Mouse (Mus musculus) intestine, embryonic 16.5 days (tissue): Measurements from ENCODE around the gene Mrps12. TPM values are rescaled to one million over a fixed set of nuclear protein-coding genes. Genes with fewer than 3 reads are reported as not detected.

ENCODE experiments used
- ATAC-seq: fragments of 200-750 bp; cut with Nextera tagmentation; 2 replicates; pipeline ENCODE4 v1.8.0; 2017; ENCODE audit warnings: moderate TSS enrichment, moderate library complexity
- H3K27ac ChIP-seq: fragments of 300-500 bp; sonication (generic); 2 replicates; pipeline ENCODE4 v1.5.1; 2014; ENCODE audit warnings: mild to moderate bottlenecking, low read length
- H3K27me3 ChIP-seq: fragments of 300-500 bp; sonication (generic); replicated peaks from 2 replicates; pipeline ENCODE4 v1.6.1; 2014; ENCODE audit warnings: low read length, control low read depth, mixed read lengths; ENCODE audit not compliant: control insufficient read depth, insufficient read depth
- H3K36me3 ChIP-seq: fragments of 300-500 bp; sonication (generic); 2 replicates; pipeline ENCODE4 v1.6.1; 2014; ENCODE audit warnings: low read length, control low read depth; ENCODE audit not compliant: control insufficient read depth, insufficient read depth
- H3K4me1 ChIP-seq: fragments of 300-500 bp; sonication (generic); 2 replicates; pipeline ENCODE4 v1.6.1; 2014; ENCODE audit warnings: low read length, control low read depth, mixed read lengths; ENCODE audit not compliant: control insufficient read depth, insufficient read depth
- H3K4me2 ChIP-seq: fragments of 300-500 bp; sonication (generic); 2 replicates; pipeline ENCODE4 v1.6.1; 2014; ENCODE audit warnings: low read depth, low read length, control low read depth
- H3K4me3 ChIP-seq: fragments of 300-500 bp; sonication (generic); 2 replicates; pipeline ENCODE4 v1.5.1; 2014; ENCODE audit warnings: mild to moderate bottlenecking, low read length
- H3K9ac ChIP-seq: fragments of 300-500 bp; sonication (generic); 2 replicates; pipeline ENCODE4 v1.6.1; 2014; ENCODE audit warnings: low read depth, low read length
- H3K9me3 ChIP-seq: fragments of 300-500 bp; sonication (generic); 2 replicates; pipeline ENCODE4 v1.6.1; 2016; ENCODE audit warnings: low read length, control low read depth; ENCODE audit not compliant: control insufficient read depth
- WGBS: fragments of 180-500 bp; shearing (Covaris S2); extraction: QIAGEN DNeasy Blood & Tissue Kit; methylation state at CpG from one replicate; pipeline ENCODE4 v1.1.7; 2014; 5-methylcytosine and 5-hydroxymethylcytosine counted together
- polyA plus RNA-seq: library from polyadenylated mRNA; unstranded; fragments of >200 nt; fragmentation: Nextera tagmentation; extraction: Ambion mirVana; gene quantifications from 2 replicates; pipeline ENCODE4 v1.2.1, GENCODE M21; 2015

Gene Mrps12
- 134 and 146 TPM in 2 replicates for polyA plus RNA-seq

- Histone ChIP-seq H3K27me3 (no peaks in the 10 kb centered on the region), H3K9ac (peak within 1 kb of the TSS; percentile 80), H3K27ac (peak within 1 kb of the TSS; percentile 76), H3K4me3 (peak within 1 kb of the TSS; percentile 53), H3K9me3 (no peaks in the 10 kb centered on the region), H3K36me3 (peaks cover 4% of the 10 kb centered on the region; the same call in 1 of the 2 replicates), H3K4me1 (peaks cover 2% of the 10 kb centered on the region; the same call in 1 of the 2 replicates), H3K4me2 (peak within 1 kb of the TSS; percentile 67)
- ATAC-seq: peak; percentile 99
- under 1% methylated on average over 39 of the region's 39 CpGs for WGBS
Observed at GRCm38 (mm10) chr7:28741709-28742438, at the start of gene Mrps12, which contains the start of gene Sars2. Gene Mrps12 (minus strand): TSS chr7:28741820. Gene Sars2 (plus strand): TSS chr7:28741992.

- Histone ChIP-seq H3K4me1 (peaks cover 21% of the 10 kb centered on the region), H3K4me3 (no peak overlapping the region), H3K36me3 (no peaks in the 10 kb centered on the region), H3K27me3 (no peaks in the 10 kb centered on the region), H3K4me2 (no peak overlapping the region), H3K27ac (0 out of 2 replicates have a peak overlapping the region, but pooled peaks have one; percentile 57), H3K9me3 (no peaks in the 10 kb centered on the region), H3K9ac (no peak overlapping the region)
- ATAC-seq: 0 out of 2 replicates have a peak, but pooled peaks have one; percentile 25
- 57% methylated on average over 8 of the region's 8 CpGs for WGBS
Observed at GRCm38 (mm10) chr7:28790066-28790806, 48.6 kb upstream of the Mrps12 start.

- ATAC-seq: no peak
- peak overlapping the region; percentile 40; the same call in 1 of the 2 replicates for H3K9ac ChIP-seq
- 44% methylated on average over 3 of the region's 3 CpGs for WGBS
- H3K4me1 ChIP-seq: peaks cover 21% of the 10 kb centered on the region
- H3K9me3 ChIP-seq: no peaks in the 10 kb centered on the region
- no peak overlapping the region for H3K4me3 ChIP-seq
- peak overlapping the region; percentile 14; the same call in 1 of the 2 replicates for H3K27ac ChIP-seq
- no peaks in the 10 kb centered on the region for H3K27me3 ChIP-seq
- no peaks in the 10 kb centered on the region for H3K36me3 ChIP-seq
- no peak overlapping the region for H3K4me2 ChIP-seq
Observed at GRCm38 (mm10) chr7:28789235-28789634, 47.6 kb upstream of the Mrps12 start.

- Histone ChIP-seq H3K36me3 (peaks cover 2% of the 10 kb centered on the region; the same call in 1 of the 2 replicates), H3K9ac (peak within 1 kb of the TSS; percentile 40; the same call in 1 of the 2 replicates), H3K27me3 (no peaks in the 10 kb centered on the region), H3K4me3 (no peak within 1 kb of the TSS), H3K9me3 (no peaks in the 10 kb centered on the region), H3K4me1 (peaks cover 21% of the 10 kb centered on the region), H3K27ac (peak within 1 kb of the TSS; percentile 57; the same call in 1 of the 2 replicates), H3K4me2 (no peak within 1 kb of the TSS)
- 60% methylated on average over 5 of the region's 5 CpGs for WGBS
- ATAC-seq: no peak
Observed at GRCm38 (mm10) chr7:28788307-28789195, 46.9 kb upstream of the Mrps12 start, which contains the start of gene Rinl. Gene Rinl (plus strand): TSS chr7:28788969.

GRCm38 (mm10) chr7:28787884-28788283 is 46.3 kb upstream of the Mrps12 start:
- Histone ChIP-seq H3K4me3 (no peak overlapping the region), H3K27me3 (no peaks in the 10 kb centered on the region), H3K4me1 (peaks cover 21% of the 10 kb centered on the region), H3K9me3 (no peaks in the 10 kb centered on the region), H3K4me2 (no peak overlapping the region), H3K9ac (no peak overlapping the region), H3K36me3 (peaks cover 5% of the 10 kb centered on the region; the same call in 1 of the 2 replicates), H3K27ac (no peak overlapping the region)
- 90% methylated on average over 9 of the region's 9 CpGs for WGBS
- ATAC-seq: no peak

DNA sequence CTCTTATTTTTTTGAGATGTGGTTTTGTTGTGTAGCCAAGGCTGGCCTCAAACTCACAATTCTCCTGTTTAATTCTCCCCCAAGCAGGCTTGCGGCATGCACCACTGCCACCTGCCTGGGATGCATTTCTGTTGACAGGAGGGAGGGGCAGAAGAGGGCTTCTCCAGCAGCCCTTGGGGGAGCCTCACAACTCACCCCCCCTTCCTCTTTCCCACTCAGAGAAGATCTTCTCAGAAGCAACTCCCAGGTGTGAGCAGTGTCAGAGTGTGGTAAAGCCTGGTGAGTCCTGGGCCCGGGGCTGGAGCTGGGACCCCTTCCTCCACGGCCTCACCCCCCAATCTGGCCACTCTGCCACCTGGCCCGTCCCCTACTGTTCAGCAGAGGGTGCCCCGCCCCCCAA is 43.5 kb upstream of the Mrps12 start:
- no peak for ATAC-seq
- no peak overlapping the region for H3K4me3 ChIP-seq
- 73% methylated on average over 5 of the region's 5 CpGs for WGBS

GRCm38 (mm10) chr7:28781261-28781663 is 39.6 kb upstream of the Mrps12 start:
- Histone ChIP-seq H3K36me3 (peaks cover 5% of the 10 kb centered on the region; the same call in 1 of the 2 replicates), H3K4me3 (no peak overlapping the region), H3K9me3 (no peaks in the 10 kb centered on the region), H3K4me2 (no peak overlapping the region), H3K4me1 (peaks cover 5% of the 10 kb centered on the region; the same call in 1 of the 2 replicates), H3K27ac (no peak overlapping the region), H3K27me3 (no peaks in the 10 kb centered on the region), H3K9ac (no peak overlapping the region)
- 93% methylated on average over 8 of the region's 8 CpGs for WGBS
- 0 out of 2 replicates have a peak, but pooled peaks have one; percentile 12 for ATAC-seq

More for the DNA sequence above, 43.5 kb upstream of the Mrps12 start:
- Histone ChIP-seq H3K36me3 (peaks cover 5% of the 10 kb centered on the region; the same call in 1 of the 2 replicates), H3K4me2 (no peak overlapping the region), H3K9ac (no peak overlapping the region), H3K9me3 (no peaks in the 10 kb centered on the region), H3K27me3 (no peaks in the 10 kb centered on the region), H3K27ac (no peak overlapping the region), H3K4me1 (peaks cover 10% of the 10 kb centered on the region)

DNA sequence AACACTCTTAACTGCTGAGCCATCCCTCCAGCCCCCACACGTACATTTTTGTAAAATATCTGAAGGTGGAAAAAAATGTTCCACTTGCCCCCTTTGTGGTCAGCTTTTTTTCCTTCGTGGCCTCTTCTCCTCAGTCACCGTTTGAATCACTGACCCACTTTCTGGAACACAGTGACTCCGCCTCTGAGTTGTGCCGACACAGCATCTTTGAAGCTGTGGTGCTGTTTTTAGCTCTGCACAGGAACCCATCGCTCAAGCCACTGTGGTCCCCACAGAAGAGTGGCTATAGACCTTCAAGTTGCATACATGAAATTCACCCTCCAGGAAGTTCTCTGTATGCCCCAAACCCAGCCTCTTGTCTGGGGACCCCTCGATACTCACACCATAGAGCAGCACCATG is 39.2 kb upstream of the Mrps12 start:
- Histone ChIP-seq H3K4me3 (no peak overlapping the region), H3K36me3 (peaks cover 5% of the 10 kb centered on the region; the same call in 1 of the 2 replicates), H3K9ac (peak overlapping the region; percentile 55; the same call in 1 of the 2 replicates), H3K9me3 (no peaks in the 10 kb centered on the region), H3K4me2 (no peak overlapping the region), H3K27me3 (no peaks in the 10 kb centered on the region), H3K27ac (peak overlapping the region; percentile 61; the same call in 1 of the 2 replicates), H3K4me1 (peaks cover 5% of the 10 kb centered on the region; the same call in 1 of the 2 replicates)
- ATAC-seq: no peak
- 80% methylated on average over 7 of the region's 7 CpGs for WGBS
